ENCODE assay signal across 8 mouse cellular contexts in the genomic region with DNA sequence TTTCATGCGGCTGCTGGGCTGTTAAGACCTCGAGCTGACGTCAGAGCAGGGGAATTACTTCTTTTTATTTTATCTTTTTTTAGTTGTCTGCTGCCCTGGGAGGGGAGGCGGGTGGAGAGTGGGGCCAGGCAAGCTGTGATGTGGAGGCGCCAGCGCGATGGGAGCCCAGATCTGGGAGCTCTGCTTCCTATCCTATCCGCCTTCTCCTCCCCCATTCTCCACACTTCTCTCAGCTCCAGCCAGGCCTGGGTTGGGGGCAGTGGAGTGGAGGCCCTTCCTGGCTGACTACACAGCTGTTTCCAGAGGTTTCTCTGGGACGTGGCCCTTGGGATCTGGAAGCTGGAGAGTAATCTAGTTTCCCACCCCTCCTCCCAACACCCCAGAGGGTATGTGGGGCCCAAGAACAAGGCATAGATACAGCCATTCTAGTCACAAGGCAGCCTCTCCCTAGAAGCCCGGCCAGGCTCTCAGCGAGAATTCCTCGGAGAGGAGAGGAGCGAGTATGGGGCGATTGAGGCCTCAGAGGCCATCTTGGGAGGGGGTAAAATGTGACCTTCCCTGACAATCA. TPM values are rescaled to one million over a fixed set of nuclear protein-coding genes. Genes with fewer than 3 reads are reported as not detected.
DNase-seq lines count a peak whose midpoint lies in the region; ATAC-seq lines count a peak whose summit lies in the region.

No protein-coding gene starts in this region.

- 1% methylated on average over 14 of the region's 14 CpGs for WGBS in hindbrain, embryonic 14.5 days

- no peaks in the 10 kb centered on the region for H3K9me3 ChIP-seq in hindbrain, embryonic 14.5 days (ENCODE audit: control insufficient read depth, low read length)

- H3K27ac ChIP-seq in brown adipose tissue, adult 24 weeks (replicated peaks; ENCODE audit: low read depth, low read length) = peak overlapping the region; percentile 93
- peak overlapping the region; percentile 97 for H3K27ac ChIP-seq in hindbrain, embryonic 14.5 days

- peak overlapping the region; percentile 78 for H3K4me2 ChIP-seq in hindbrain, embryonic 14.5 days (replicated peaks)

- ATAC-seq in hindbrain, embryonic 14.5 days (ENCODE audit: low FRiP score) = peak; percentile 18; the same call in 1 of the 2 replicates

- peaks cover 32% of the 10 kb centered on the region for H3K4me1 ChIP-seq in brown adipose tissue, adult 24 weeks (ENCODE audit: control insufficient read depth, insufficient read depth, insufficient read length, low read length)
- peaks cover 40% of the 10 kb centered on the region for H3K4me1 ChIP-seq in hindbrain, embryonic 14.5 days (replicated peaks; ENCODE audit: control insufficient read depth, insufficient read depth, low read length)

- H3K36me3 ChIP-seq in hindbrain, embryonic 14.5 days (replicated peaks; ENCODE audit: control insufficient read depth, insufficient read depth) = no peaks in the 10 kb centered on the region

- peak overlapping the region; percentile 97 for H3K4me3 ChIP-seq in brown adipose tissue, adult 24 weeks (ENCODE audit: insufficient read depth, low read depth, low read length)
- H3K4me3 ChIP-seq in hindbrain, embryonic 14.5 days (replicated peaks; ENCODE audit: low read length) = peak overlapping the region; percentile 93

- H3K9ac ChIP-seq in hindbrain, embryonic 14.5 days = peak overlapping the region; percentile 99

- H3K27me3 ChIP-seq in hindbrain, embryonic 14.5 days (ENCODE audit: control insufficient read depth, insufficient read depth, low read length) = no peaks in the 10 kb centered on the region

- DNase-seq in cerebellum, adult 11-12 months = peak; percentile 53
- no peak for DNase-seq in cerebellum, adult 9-10 months
- peak; percentile 81 to 84 for DNase-seq in frontal cortex, postnatal 36 days (ENCODE audit: low spot score in 2 of 2)
- DNase-seq in hindbrain, embryonic 14.5 days (ENCODE audit: low spot score) = no peak
- peak; percentile 69 to 74 for DNase-seq in layer of hippocampus, postnatal 36 days
- peak; percentile 57 to 72 for DNase-seq in lung, postnatal 4 days
- DNase-seq in spleen, postnatal 4 days (ENCODE audit: low spot score in 2 of 2) = peak; percentile 41 to 72

RNA-seq across cellular contexts. Expression of gene Rai1, which starts 1.8 kb away (rescaled TPM):
- 11.7 and 13.7 TPM in 2 replicates for polyA plus RNA-seq in brown adipose tissue, adult 24 weeks (2012; ENCODE audit: insufficient read depth, insufficient read length, missing spikeins)
- polyA plus RNA-seq in hindbrain, embryonic 14.5 days (2014; fragmentation: Nextera tagmentation; extraction: Ambion mirVana) = 34.1 and 39.1 TPM in 2 replicates
- 10 to 100 TPM; 67.9 to 76.3 TPM for total RNA-seq in layer of hippocampus, postnatal 36 days (2021)

Comparison
In these comparisons a context has a peak if more than half of its experiments do, and no peak if none do; other contexts are left out.
1. DNase-seq: peak in cerebellum, adult 11-12 months (single experiment), frontal cortex, postnatal 36 days (2 of 2), layer of hippocampus, postnatal 36 days (2 of 2), lung, postnatal 4 days (2 of 2) and spleen, postnatal 4 days (2 of 2); none in cerebellum, adult 9-10 months (single experiment) and hindbrain, embryonic 14.5 days (single experiment).